Mouse (Mus musculus): ENCODE results near the gene 4933415A04Rik.

- peak; percentile 73 for TF ChIP-seq CTCF (IDR thresholded peaks at IDR 0.05; ENCODE audit: low read depth)
- no peak for TF ChIP-seq EP300 (IDR thresholded peaks at IDR 0.05; ENCODE audit: low read depth)
These were observed 18.6 kb upstream of the 4933415A04Rik start for GRCm38 (mm10) chr11:43568263-43568662.

Data from liver, embryonic 14.5 days (tissue).